Mouse (Mus musculus) thymus, postnatal 0 days (tissue): ENCODE measurements around the gene Pdzrn3. TPM values are rescaled to one million over a fixed set of nuclear protein-coding genes. Genes with fewer than 3 reads are reported as not detected.

Experiments
- DNase-seq: peaks from one replicate; pipeline ENCODE4 v3.0.0-alpha.2; 2015; ENCODE audit warnings: low spot score
- polyA plus RNA-seq: library from polyadenylated mRNA; unstranded; fragments of >200 nt; fragmentation: Nextera tagmentation; extraction: Ambion mirVana; gene quantifications from 2 replicates; pipeline ENCODE4 v1.2.1, GENCODE M21; 2015

Gene Pdzrn3
- 0.73 and 0.95 TPM in 2 replicates for polyA plus RNA-seq

DNA sequence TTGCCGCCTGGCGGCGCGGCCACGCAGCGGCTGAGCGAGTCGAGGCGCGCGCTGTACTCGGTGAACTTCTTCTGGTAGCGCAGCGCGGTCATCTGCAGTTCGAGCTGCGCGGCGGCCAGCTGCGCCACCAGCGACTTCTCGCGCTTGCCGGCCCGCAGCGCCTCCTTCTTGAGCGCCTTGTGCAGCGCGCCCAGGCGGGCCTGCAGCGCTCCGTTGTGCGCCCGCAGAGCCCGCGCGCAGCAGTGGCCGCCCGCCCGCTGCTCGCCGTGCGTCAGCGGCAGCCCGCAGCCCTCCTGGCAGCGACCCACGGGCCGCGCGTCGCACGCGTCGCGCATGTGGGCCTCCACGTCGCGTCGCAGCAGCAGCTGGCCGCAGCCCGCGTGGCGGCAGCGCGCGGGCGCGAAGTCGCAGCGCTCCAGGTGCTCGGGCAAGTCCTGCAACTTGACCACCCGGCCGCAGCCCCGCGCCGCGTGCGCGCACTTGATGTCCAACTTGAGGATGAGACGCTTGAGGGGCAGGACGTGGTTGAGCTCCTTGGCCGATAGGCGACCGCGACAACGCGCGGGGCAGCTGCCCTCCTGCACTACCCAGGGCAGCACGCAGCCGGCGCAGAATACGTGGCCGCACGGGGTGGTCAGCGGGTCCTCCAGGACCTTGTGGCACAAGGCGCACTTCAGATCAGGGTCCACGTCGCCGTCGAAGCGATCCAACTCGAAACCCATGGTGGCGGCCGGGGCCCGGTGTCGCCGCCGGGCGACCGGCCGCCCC is at the start of gene Pdzrn3:
Gene Pdzrn3 (minus strand): TSS at position 731 of the 768 bp plus-strand sequence.
- DNase-seq, result no peak

- DNase-seq, result no peak
These were observed 49.6 kb upstream of the Pdzrn3 start for GRCm38 (mm10) chr6:101427296-101427695.

- DNase-seq, result no peak
These were observed 48.6 kb upstream of the Pdzrn3 start for GRCm38 (mm10) chr6:101426301-101426700.

GRCm38 (mm10) chr6:101422084-101422954 is 44.6 kb upstream of the Pdzrn3 start:
- DNase-seq, result no peak

DNA sequence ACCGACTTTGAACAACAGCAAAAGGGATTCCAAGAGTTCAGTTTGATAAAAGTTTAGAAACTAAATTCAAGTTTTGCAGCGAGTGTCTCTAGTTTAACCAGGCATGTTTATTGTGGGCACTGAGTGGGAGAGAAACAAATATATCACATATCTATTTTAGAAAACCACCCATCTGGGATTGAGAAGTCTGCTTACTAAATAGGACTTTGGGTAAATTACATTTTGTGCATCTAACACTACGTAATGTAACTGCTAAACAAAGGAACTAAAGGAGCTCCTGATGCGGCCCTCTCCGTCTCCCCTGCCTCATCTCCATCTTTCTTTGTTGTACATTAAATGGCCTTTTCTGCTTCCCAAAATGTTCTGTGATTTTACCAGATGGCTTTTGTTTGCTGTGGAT is 40.5 kb upstream of the Pdzrn3 start:
- no peak for DNase-seq

DNA sequence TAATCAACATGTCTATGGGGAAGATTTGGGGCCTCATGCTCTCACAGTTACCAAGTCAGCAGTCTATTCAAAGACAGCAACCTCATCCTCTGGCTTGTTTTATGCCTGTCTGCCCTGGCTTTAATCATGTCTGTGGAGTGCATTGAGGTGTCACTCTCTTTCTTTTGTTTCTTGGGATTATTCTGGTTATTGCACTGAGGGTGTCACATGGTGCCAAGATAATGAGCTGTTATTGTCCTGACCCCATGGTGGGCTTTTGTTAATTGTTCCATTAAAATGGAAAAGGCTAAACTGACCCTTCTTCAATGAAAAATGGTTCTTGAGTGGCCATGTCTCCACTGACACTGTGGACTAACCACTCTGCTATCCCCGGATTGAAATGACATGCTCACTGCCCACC is 34.0 kb upstream of the Pdzrn3 start:
- DNase-seq, result no peak

- DNase-seq, result no peak
These were observed 33.4 kb upstream of the Pdzrn3 start for GRCm38 (mm10) chr6:101411064-101411463.

DNA sequence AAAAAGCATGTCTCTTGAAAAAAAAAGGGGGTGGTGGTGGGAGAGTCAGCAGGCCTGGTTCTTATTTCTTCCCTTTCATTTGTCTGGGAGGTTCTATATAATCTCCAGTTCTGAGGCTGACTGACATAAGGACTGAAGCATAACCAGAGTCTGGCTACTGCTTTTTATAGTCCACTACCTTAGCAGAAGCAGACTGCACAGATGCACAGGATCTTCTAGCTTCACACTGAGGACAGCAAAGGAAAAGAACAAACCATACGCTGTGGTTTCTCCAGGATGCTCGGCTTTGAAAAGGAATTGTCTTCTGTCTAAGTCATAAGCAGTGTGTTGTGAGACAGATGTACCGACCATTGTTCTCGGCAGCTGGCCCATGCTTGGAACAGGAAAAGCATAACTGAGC is 19.0 kb upstream of the Pdzrn3 start:
- DNase-seq, result no peak

GRCm38 (mm10) chr6:101395908-101396307 is 18.2 kb upstream of the Pdzrn3 start:
- DNase-seq, result no peak

DNA sequence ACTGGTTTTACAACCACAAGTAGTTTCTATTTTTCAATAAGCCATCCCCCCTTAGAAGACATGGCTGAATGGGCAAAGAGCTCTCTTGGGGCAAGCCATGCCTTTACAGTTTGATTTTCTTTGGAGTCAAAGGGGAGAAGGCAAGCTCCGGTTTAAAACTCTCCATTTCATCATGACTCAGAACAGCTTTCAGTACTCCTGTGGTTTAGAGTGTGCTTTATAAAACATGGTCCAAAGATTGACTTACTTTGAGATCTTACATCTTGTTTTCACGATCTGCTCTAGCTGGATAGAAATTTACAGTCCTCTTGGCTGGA is 15.1 kb upstream of the Pdzrn3 start:
- DNase-seq, result no peak

- no peak for DNase-seq
These were observed 14.6 kb upstream of the Pdzrn3 start for GRCm38 (mm10) chr6:101392107-101392800.

DNA sequence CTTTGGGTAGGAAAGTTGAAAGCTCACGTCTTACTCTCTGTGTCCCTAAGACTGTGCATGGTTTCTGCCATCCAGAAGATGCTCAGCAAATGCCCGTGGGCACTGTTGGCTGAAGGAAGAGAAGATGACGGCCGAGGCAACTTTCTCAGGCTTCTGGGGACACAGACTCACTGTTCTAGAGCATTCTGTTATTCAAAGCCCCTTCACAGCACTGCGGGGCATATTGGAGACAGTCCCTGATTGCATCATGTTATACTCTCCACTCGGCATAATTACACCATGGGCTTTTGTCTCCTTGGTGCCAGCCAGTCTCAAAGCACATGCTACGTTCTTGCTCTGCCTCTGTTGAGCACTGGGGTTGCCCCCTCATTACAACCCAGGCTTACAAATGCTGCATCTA is 7.8 kb upstream of the Pdzrn3 start:
- DNase-seq, result no peak

DNA sequence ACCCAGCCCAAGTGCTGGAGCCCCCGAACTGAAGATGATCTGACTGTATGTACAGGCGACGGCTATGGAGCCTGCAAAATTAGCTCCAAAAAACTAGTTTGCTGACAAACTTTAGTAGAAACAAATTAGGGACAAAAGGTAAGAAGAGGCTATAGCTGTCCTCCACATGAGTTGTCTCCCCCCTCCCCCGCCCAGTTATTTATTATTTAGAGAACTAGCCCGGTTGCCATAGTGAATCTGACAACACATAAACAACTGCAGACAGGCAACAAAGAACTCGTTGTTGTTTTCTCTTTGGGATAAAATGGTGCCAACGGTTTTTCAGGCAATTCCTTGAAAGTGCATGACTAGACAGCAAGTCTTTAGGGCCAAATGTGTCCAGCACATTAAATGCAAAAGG is 7.3 kb upstream of the Pdzrn3 start:
- DNase-seq, result no peak

- no peak for DNase-seq
These were observed 6.8 kb upstream of the Pdzrn3 start for GRCm38 (mm10) chr6:101384476-101384875.

DNA sequence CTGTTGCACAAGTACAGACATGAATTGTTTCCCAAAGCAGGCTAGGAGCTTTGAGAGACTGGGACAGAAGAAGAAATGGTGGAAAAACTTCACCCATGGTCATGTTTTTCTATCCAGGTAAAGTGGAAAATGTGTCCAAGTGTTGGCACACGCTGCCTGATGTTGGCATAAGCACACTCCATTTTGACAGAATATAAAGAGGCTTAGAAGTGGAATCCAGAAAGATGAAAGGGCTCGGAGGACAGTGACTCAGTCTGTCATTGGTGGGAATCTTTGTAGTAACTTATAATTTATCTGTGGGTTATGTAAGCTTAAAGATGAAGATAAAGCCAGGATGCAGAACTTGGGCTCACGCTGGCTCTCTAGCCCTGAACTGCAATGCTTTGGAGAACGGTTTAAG is 5.2 kb upstream of the Pdzrn3 start:
- no peak for DNase-seq

- no peak for DNase-seq
These were observed 1.8 kb upstream of the Pdzrn3 start for GRCm38 (mm10) chr6:101379546-101379945.

- DNase-seq, result no peak
These were observed 375 bp upstream of the Pdzrn3 start for GRCm38 (mm10) chr6:101377935-101378609.

DNA sequence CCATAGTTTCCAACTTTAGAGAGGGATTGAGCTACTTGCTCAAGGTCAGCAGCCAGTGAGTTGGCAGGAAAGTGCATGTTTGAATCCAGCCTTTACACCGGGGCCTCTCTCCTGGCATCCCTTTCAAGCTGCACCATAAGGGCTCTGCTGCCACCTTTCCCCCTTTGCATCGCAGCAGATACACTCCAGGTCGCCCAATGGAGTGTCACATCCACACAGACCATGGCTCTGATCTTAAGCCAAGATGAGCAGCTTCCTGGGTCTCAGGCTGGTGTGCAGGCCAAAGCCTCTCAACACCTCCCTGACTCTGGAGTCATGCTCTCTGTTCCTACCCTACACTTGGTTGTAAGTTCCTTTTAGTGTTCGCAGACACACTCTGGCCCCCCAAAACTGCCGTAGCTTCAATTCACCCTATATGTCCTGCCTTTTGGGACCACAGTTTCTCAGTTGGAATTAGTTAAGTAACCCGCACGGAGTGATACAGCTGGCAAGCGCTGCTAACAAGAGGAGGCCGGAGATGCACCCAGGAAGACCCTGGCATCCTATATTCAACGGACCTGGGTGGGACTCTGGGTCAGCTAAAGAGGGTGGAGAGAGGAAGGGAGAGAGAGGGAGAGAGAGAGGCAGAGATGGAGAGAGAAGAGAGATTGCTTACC is 1.1 kb downstream of the Pdzrn3 start:
- DNase-seq, result no peak

DNA sequence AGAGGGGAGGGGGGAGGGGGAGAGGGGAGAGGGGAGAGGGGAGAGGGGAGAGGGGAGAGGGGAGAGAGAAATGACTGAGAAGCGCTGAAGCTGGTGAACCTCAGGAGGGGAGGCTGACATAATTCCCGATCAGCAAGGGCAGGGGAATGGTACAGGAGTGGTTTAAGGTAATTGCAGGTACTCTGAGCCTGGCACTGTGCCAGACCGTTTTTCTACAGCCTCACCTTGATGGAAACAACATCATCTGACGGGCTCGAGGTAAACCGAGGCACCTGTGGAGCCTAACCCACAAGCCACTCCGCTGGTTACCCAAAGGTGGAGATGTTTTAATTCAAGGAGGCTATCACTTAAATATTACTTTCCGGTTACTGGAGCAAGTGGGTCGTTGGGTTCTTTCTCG is 1.6 kb downstream of the Pdzrn3 start:
- no peak for DNase-seq

GRCm38 (mm10) chr6:101374721-101375120 is 3.0 kb downstream of the Pdzrn3 start:
- no peak for DNase-seq

DNA sequence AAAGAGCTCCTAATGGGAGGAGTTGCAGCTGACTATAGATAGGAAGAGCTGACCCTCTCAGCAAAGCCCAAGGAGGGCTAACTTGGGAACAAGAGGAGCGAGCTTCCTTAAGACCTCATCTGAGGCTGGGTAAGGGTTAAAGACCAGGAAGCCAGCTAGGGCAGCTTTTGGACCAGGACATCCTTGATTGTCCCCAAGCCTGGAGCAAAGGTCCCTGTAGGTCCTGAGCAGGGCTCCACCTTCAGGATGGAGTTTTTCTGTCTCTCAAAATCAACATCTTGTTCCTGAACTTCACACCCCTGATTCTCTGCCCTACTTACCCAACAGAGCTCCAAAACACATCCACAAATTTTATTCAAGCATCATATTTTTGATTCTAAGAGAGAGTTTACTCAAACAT is 3.5 kb downstream of the Pdzrn3 start:
- no peak for DNase-seq
